Mouse (Mus musculus) B cell, adult 67 days (primary cell): Measurements from ENCODE around the gene Gm1553. TPM values are rescaled to one million over a fixed set of nuclear protein-coding genes. Genes with fewer than 3 reads are reported as not detected.

ENCODE experiments used
- total RNA-seq, 2 experiments: library from RNA; stranded (reverse); gene quantifications; 4 replicates each; pipeline ENCODE4 v1.2.4; 2023

Gm1553 gene
- total RNA-seq, result not detected

DNA sequence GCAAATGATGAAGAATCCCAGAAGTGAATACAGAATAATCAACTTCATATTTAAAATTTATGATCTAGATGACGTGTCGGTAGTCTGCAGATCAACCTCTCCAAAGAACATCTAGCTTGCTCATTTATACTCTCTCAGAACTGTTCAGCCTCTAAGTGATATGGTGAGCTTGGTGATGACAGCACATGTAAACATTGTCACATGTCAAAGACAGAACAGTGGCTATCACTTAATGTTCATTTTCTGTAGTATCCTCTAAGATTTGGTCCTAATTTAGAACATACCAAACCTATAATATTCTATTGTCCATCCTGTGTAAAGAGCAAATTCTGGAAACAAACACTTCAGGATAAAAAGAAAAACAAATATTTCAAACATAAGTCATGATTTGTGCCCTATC is at the start of gene Gm1553:
Gm1553 (minus strand) TSS at position 101 of the 400 bp plus-strand sequence.

Other genes starting within 250 kb of the Gm1553 start
- gene 4932415D10Rik, start 176.0 kb downstream of the Gm1553 start, total RNA-seq, result not detected
- 1 to 10 TPM; 6.3 to 6.6 TPM for gene Gm4924, start 138.4 kb downstream of the Gm1553 start, total RNA-seq
- gene 1190007I07Rik, start 130.6 kb upstream of the Gm1553 start, total RNA-seq, result 10 to 100 TPM; 16.7 to 21.8 TPM
- gene Tdg, start 137.2 kb upstream of the Gm1553 start, total RNA-seq, result 10 to 100 TPM; 69.6 to 86.3 TPM
- gene Glt8d2, start 198.0 kb upstream of the Gm1553 start, total RNA-seq, result not detected
- gene Hcfc2, start 203.5 kb upstream of the Gm1553 start, total RNA-seq, result 10 to 100 TPM; 33.5 to 37.2 TPM